Mouse (Mus musculus): ENCODE results near the gene Vat1l. TPM values are rescaled to one million over a fixed set of nuclear protein-coding genes. Genes with fewer than 3 reads are reported as not detected.

Gene Vat1l
- 0.07 TPM for polyA plus RNA-seq (2017; shearing (Covaris generic))

DNA sequence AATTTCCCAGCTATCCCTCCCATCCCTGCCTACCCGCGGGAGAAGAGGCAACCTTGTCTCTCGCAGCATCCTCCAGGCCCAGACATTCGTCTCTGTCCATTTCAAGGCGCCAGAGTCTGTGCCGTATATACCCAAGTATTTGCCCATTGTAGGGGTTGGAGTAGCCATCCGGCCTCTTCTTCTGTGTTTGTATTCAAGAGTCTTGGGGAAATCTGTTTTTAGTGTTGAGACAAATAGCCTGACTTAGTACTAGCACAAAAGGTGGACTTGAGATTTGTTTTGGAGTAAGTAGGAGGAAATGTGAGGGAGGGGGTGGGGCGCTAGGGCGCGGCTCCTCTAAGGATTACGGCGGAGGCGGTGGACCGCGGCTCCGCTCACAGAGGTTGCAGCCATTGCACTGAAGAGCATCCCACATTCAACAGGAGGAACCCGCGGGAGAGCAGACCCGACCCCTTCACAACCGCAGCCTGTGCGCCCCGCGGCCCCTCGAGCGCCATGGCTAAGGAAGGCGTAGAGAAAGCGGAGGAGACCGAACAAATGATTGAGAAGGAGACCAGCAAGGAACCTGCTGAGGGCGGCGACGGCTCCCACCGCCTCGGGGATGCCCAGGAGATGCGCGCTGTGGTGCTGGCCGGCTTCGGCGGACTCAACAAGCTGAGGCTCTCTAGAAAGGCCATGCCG lies at the start of gene Vat1l:
Gene Vat1l, plus strand, starts transcription at position 392 of the 681 bp plus-strand sequence.

DNA sequence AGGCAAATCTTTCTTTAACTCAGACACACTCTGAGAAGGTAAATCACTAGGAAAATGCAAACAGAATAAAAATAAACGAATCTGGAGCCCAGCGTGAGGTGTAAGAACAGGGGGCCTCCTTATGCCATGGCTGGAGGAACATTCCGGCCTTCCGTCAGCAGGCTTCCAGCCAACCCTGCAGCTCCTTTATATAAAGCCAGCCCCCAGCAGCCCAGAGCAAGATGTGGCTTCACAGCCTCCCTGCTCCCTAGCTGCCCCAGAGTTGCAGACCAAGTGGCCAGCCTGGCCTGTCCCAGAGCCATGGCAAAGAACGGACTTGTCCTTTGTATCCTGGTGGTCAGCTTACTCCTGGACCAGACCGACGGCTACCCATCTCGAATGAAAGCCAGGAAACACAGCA lies 212.4 kb downstream of the Vat1l start, which contains the start of gene Clec3a:
Gene Clec3a, plus strand, starts transcription at position 301 of the 400 bp plus-strand sequence.

Other genes starting within 250 kb of the Vat1l start
- 29.1 TPM for gene Nudt7, start 72.1 kb upstream of the Vat1l start, polyA plus RNA-seq (2017; shearing (Covaris generic))
- not detected for gene Clec3a, start 212.5 kb downstream of the Vat1l start, polyA plus RNA-seq (2017; shearing (Covaris generic))
- gene Wwox, start 234.0 kb downstream of the Vat1l start, polyA plus RNA-seq (2017; shearing (Covaris generic)) = 7.6 TPM

All from activated CD4-positive, CD25-positive, alpha-beta regulatory T cell, adult 9 weeks (primary cell).